ENCODE assay signal across 8 mouse cellular contexts in genomic region chr16:21641944-21642343, GRCm38 (mm10). TPM values are rescaled to one million over a fixed set of nuclear protein-coding genes. Genes with fewer than 3 reads are reported as not detected.
A peak's percentile ranks its signal among the peaks of the same experiment; 100 is the strongest.
DNase-seq lines count a peak whose midpoint lies in the region; ATAC-seq and TF ChIP-seq lines count a peak whose summit lies in the region.

No protein-coding gene starts in this region.

- dilution Hi-C loops in CH12.LX (cut with MboI; ENCODE audit: extremely low pct_ligation_motif_present, extremely low pct_unique_long_range_greater_than_20kb, low sequenced_read_pairs): no loop called here

- H3K9me3 ChIP-seq in CH12.LX (replicated peaks; ENCODE audit: low read length): no peaks in the 10 kb centered on the region
- H3K9me3 ChIP-seq in intestine, embryonic 15.5 days: no peaks in the 10 kb centered on the region
- no peaks in the 10 kb centered on the region for H3K9me3 ChIP-seq in lung, embryonic 15.5 days

- ATAC-seq in intestine, embryonic 15.5 days: no peak
- no peak for ATAC-seq in lung, embryonic 15.5 days (ENCODE audit: borderline replicate concordance, extremely low read depth, low FRiP score, low TSS enrichment)

- DNase-seq in CH12.LX (ENCODE audit: extremely low read depth): peak; percentile 88
- peak; percentile 48 for DNase-seq in c-Kit-positive CD71-negative TER-119-negative erythroid progenitor cells, embryonic 14.5 days (ENCODE audit: low read depth)
- DNase-seq in frontal cortex, postnatal 25 days (ENCODE audit: low spot score in 2 of 2): no peak
- no peak for DNase-seq in right cerebral cortex, adult 2 months (ENCODE audit: low spot score in 2 of 2)
- DNase-seq in layer of hippocampus, adult 8-10 months (ENCODE audit: low spot score in 2 of 2): no peak
- no peak for DNase-seq in frontal cortex, postnatal 10 days (ENCODE audit: low spot score in 2 of 2)

- TF ChIP-seq EP300 in CH12.LX (IDR thresholded peaks at IDR 0.05; ENCODE audit: low read length): peak; percentile 58

- no peak overlapping the region for H3K4me2 ChIP-seq in CH12.LX (ENCODE audit: insufficient read depth, low read depth, poor library complexity, severe bottlenecking)
- H3K4me2 ChIP-seq in intestine, embryonic 15.5 days (replicated peaks): no peak overlapping the region
- no peak overlapping the region for H3K4me2 ChIP-seq in lung, embryonic 15.5 days

- no peak overlapping the region for H3K4me3 ChIP-seq in CH12.LX (replicated peaks in 1 of 3; ENCODE audit: low read depth in 2 of 3, low read length in 2 of 3, poor library complexity in 1 of 3)
- H3K4me3 ChIP-seq in intestine, embryonic 15.5 days (replicated peaks): no peak overlapping the region
- no peak overlapping the region for H3K4me3 ChIP-seq in lung, embryonic 15.5 days

- in situ Hi-C loops in CH12.LX (cut with MboI; ENCODE audit: low pct_ligation_motif_present, low pct_unique_long_range_greater_than_20kb, low sequenced_read_pairs): no loop called here

- H3K36me3 ChIP-seq in CH12.LX (replicated peaks in 1 of 2; ENCODE audit: control insufficient read depth in 1 of 2, insufficient read depth in 1 of 2, low read length in 1 of 2): peaks cover 0 to 17% of the 10 kb centered on the region in 2 experiments
- H3K36me3 ChIP-seq in intestine, embryonic 15.5 days: 0 out of 2 replicates have a peak, but pooled peaks cover 4% of the 10 kb centered on the region
- H3K36me3 ChIP-seq in lung, embryonic 15.5 days: no peaks in the 10 kb centered on the region

- TF ChIP-seq CTCF in CH12.LX (conservative IDR thresholded peaks at IDR 0.05 in 1 of 2, IDR thresholded peaks at IDR 0.05 in 1 of 2; ENCODE audit: low read depth in 2 of 2, low read length in 2 of 2): no peak

- H3K79me2 ChIP-seq in CH12.LX (replicated peaks; ENCODE audit: control insufficient read depth, extremely low read depth, insufficient read depth, poor library complexity, severe bottlenecking): no peaks in the 10 kb centered on the region

- H3K9ac ChIP-seq in CH12.LX (ENCODE audit: insufficient read depth, low read depth): no peak overlapping the region
- H3K9ac ChIP-seq in intestine, embryonic 15.5 days: no peak overlapping the region
- no peak overlapping the region for H3K9ac ChIP-seq in lung, embryonic 15.5 days

- TF ChIP-seq POLR2A in CH12.LX (IDR thresholded peaks at IDR 0.05; ENCODE audit: low read depth, low read length): no peak

- 61% methylated on average over 3 of the region's 3 CpGs for WGBS in intestine, embryonic 15.5 days
- WGBS in lung, embryonic 15.5 days: 57% methylated on average over 3 of the region's 3 CpGs

- TF ChIP-seq RAD21 in CH12.LX (IDR thresholded peaks at IDR 0.05; ENCODE audit: low read depth, low read length): no peak

- H3K27ac ChIP-seq in CH12.LX (ENCODE audit: insufficient read depth, low read depth): peak overlapping the region; percentile 3
- H3K27ac ChIP-seq in intestine, embryonic 15.5 days: 0 out of 2 replicates have a peak overlapping the region, but pooled peaks have one; percentile 27
- peak overlapping the region; percentile 73 for H3K27ac ChIP-seq in lung, embryonic 15.5 days

- peaks cover 24 to 73% of the 10 kb centered on the region in 2 experiments for H3K4me1 ChIP-seq in CH12.LX (ENCODE audit: control insufficient read depth in 1 of 2, insufficient read depth in 2 of 2)
- peaks cover 27% of the 10 kb centered on the region for H3K4me1 ChIP-seq in intestine, embryonic 15.5 days (replicated peaks)
- peaks cover 43% of the 10 kb centered on the region for H3K4me1 ChIP-seq in lung, embryonic 15.5 days

- H3K27me3 ChIP-seq in CH12.LX (replicated peaks): no peaks in the 10 kb centered on the region
- no peaks in the 10 kb centered on the region for H3K27me3 ChIP-seq in intestine, embryonic 15.5 days (replicated peaks)
- no peaks in the 10 kb centered on the region for H3K27me3 ChIP-seq in lung, embryonic 15.5 days

TF ChIP-seq in CH12.LX, 34 proteins besides CTCF, POLR2A, EP300 and RAD21:
- TF ChIP-seq MAX (IDR thresholded peaks at IDR 0.05; ENCODE audit: low read length) (no peak), USF1 (IDR thresholded peaks at IDR 0.05; ENCODE audit: low read depth, low read length) (no peak), NELFE (IDR thresholded peaks at IDR 0.05; ENCODE audit: low read depth, low read length) (no peak), ELF1 (IDR thresholded peaks at IDR 0.05; ENCODE audit: low read depth, low read length) (peak; percentile 69), JUN (IDR thresholded peaks at IDR 0.05; ENCODE audit: insufficient read depth, low read depth, low read length) (no peak), GABPA (IDR thresholded peaks at IDR 0.05; ENCODE audit: insufficient replicate concordance, low read depth, low read length) (no peak), TBP (conservative IDR thresholded peaks at IDR 0.05; ENCODE audit: low read depth, low read length) (no peak), ZMIZ1 (IDR thresholded peaks at IDR 0.05; ENCODE audit: low read depth, low read length) (no peak), ETS1 (conservative IDR thresholded peaks at IDR 0.05; ENCODE audit: low read depth, low read length) (peak; percentile 59), MYC (IDR thresholded peaks at IDR 0.05; ENCODE audit: low read depth, low read length) (no peak), SMC3 (IDR thresholded peaks at IDR 0.05; ENCODE audit: low read depth, low read length) (peak; percentile 41; the same call in 1 of the 2 replicates), MAFK (IDR thresholded peaks at IDR 0.05; ENCODE audit: insufficient replicate concordance, low read length) (0 out of 2 replicates have a peak, but pooled peaks have one; percentile 41), E2F4 (IDR thresholded peaks at IDR 0.05; ENCODE audit: insufficient replicate concordance, low read depth, low read length) (no peak), TCF12 (IDR thresholded peaks at IDR 0.05; ENCODE audit: low read depth, low read length) (0 out of 2 replicates have a peak, but pooled peaks have one; percentile 14)

RNA-seq across cellular contexts. Expression of gene 2510009E07Rik, which starts 52.5 kb away (rescaled TPM):
- total RNA-seq in CH12.LX (2012; rRNA removed) (not detected in 2 replicates), CH12.LX (2014; rRNA removed) (not detected in 2 replicates)
- not detected in 2 replicates for polyA plus RNA-seq in CH12.LX (2012; ENCODE audit: insufficient read length, low read depth)
- polyA plus RNA-seq in intestine, embryonic 15.5 days (2015; fragmentation: Nextera tagmentation; extraction: Ambion mirVana): 17.6 and 17.9 TPM in 2 replicates
- polyA plus RNA-seq in lung, embryonic 15.5 days (2015; fragmentation: Nextera tagmentation; extraction: Ambion mirVana): 21.9 and 23.6 TPM in 2 replicates
- total RNA-seq in layer of hippocampus, adult 8-10 months (2022): 10 to 100 TPM; 36.8 to 48.1 (median 41.6) TPM

Comparison
In these comparisons a context has a peak if more than half of its experiments do, and no peak if none do; other contexts are left out.
1. DNase-seq: peak in CH12.LX (single experiment) and c-Kit-positive CD71-negative TER-119-negative erythroid progenitor cells, embryonic 14.5 days (single experiment); none in frontal cortex, postnatal 25 days (0 of 2), right cerebral cortex, adult 2 months (0 of 2), layer of hippocampus, adult 8-10 months (0 of 2) and frontal cortex, postnatal 10 days (0 of 2).
2. H3K27ac ChIP-seq: peak in every context shown above with its lines; median percentile 73 in lung, embryonic 15.5 days; 27 in intestine, embryonic 15.5 days; 3 in CH12.LX.
3. RNA of gene 2510009E07Rik, which starts 52.5 kb away (polyA plus RNA-seq): 21.9 to 23.6 TPM in lung, embryonic 15.5 days and 17.6 to 17.9 TPM in intestine, embryonic 15.5 days; not detected in CH12.LX; every median in the first group is over 10 times any median in the second.